8 mouse cellular contexts compared by ENCODE assay signal in genomic region chr2:72285256-72285887, GRCm38 (mm10). TPM values are rescaled to one million over a fixed set of nuclear protein-coding genes. Genes with fewer than 3 reads are reported as not detected.
DNase-seq lines count a peak whose midpoint lies in the region; ATAC-seq lines count a peak whose summit lies in the region.

TSS of gene Map3k20 (plus strand) at chr2:72285637.

- peak within 1 kb of the TSS; percentile 84 for H3K9ac ChIP-seq in hindbrain, embryonic 13.5 days

- DNase-seq in R1 (ENCODE audit: low read depth, low spot score) (peak; percentile 75), MN1 (ENCODE audit: low spot score) (no peak)
- peak; percentile 30 for DNase-seq in cerebellum, adult 9-11 months
- peak; percentile 24 to 28 for DNase-seq in frontal cortex, postnatal 36 days (ENCODE audit: low spot score in 2 of 2)
- peak; percentile 34 to 44 for DNase-seq in layer of hippocampus, postnatal 36 days
- DNase-seq in lung, postnatal 4 days, result peak; percentile 85 to 87
- DNase-seq in right cerebral cortex, postnatal 10 days (ENCODE audit: low spot score in 2 of 2), result peak; percentile 62 to 75

- no peaks in the 10 kb centered on the region for H3K36me3 ChIP-seq in hindbrain, embryonic 13.5 days

- H3K27me3 ChIP-seq in hindbrain, embryonic 13.5 days, result peaks cover 11% of the 10 kb centered on the region

- peak; percentile 57; the same call in 1 of the 2 replicates for ATAC-seq in hindbrain, embryonic 13.5 days (ENCODE audit: low FRiP score)

- H3K4me1 ChIP-seq in hindbrain, embryonic 13.5 days (replicated peaks), result peaks cover 10% of the 10 kb centered on the region

- no peak within 1 kb of the TSS for H3K27ac ChIP-seq in hindbrain, embryonic 13.5 days

- 1% methylated on average over 50 of the region's 50 CpGs for WGBS in hindbrain, embryonic 13.5 days

- no peaks in the 10 kb centered on the region for H3K9me3 ChIP-seq in hindbrain, embryonic 13.5 days

- H3K4me2 ChIP-seq in hindbrain, embryonic 13.5 days, result peak within 1 kb of the TSS; percentile 97

- H3K4me3 ChIP-seq in hindbrain, embryonic 13.5 days, result peak within 1 kb of the TSS; percentile 75

RNA-seq across cellular contexts. Expression of gene Map3k20, which starts in this region (rescaled TPM):
- polyA plus RNA-seq in hindbrain, embryonic 13.5 days (2015; fragmentation: Nextera tagmentation; extraction: Ambion mirVana), result 3.8 and 4.1 TPM in 2 replicates
- 10 to 100 TPM; 10.7 to 11.5 TPM for total RNA-seq in layer of hippocampus, postnatal 36 days (2021)
